Mouse (Mus musculus) C2C12 (cell line): ENCODE data around the gene Tti1.

ENCODE experiments used
- CTCF ChIP-seq: IDR thresholded peaks from one replicate; pipeline ENCODE4 v1.5.1; 2011; ENCODE audit not compliant: control insufficient read depth, insufficient read depth, insufficient read length
- MAX ChIP-seq: IDR thresholded peaks from one replicate; pipeline ENCODE4 v1.6.1; 2011; ENCODE audit warnings: mild to moderate bottlenecking, control low read depth
- USF1 ChIP-seq: IDR thresholded peaks from one replicate; pipeline ENCODE4 v1.6.1; 2011; ENCODE audit warnings: low read depth, mild to moderate bottlenecking, control low read depth, moderate library complexity

DNA sequence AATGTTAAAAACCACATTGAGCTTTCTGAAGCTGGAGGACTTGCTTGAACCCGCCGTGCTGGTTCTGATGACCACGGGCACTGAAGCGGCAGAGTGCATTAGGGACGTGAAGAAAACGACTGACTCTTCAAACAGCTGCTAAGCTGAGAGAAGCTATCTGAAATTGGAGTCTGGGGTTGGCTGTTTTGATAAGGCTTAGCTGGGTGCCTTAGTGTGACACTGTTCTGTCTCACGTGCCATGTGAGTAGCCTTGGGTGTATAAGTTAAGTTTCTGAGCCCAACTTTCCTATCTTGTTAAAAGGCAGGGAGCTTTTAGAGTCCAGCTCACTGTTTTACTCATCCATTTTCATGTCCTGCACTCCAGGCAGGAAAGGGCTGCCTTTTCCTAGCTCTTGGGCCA, 8.7 kb upstream of the Tti1 start:
- no peak for TF ChIP-seq MAX
- TF ChIP-seq CTCF = no peak
- TF ChIP-seq USF1 = no peak
